Mouse (Mus musculus) heart, embryonic 15.5 days (tissue): ENCODE measurements at regions not wholly inside any gene's neighbourhood (a gene's known extent, or its start where the extent isn't known, plus 50 kb on each side); places are given as distances from the start of the nearest gene placed in this dataset.

Source experiments
- ATAC-seq: fragments of 200-750 bp; cut with Nextera tagmentation; replicated peaks from 2 replicates; pipeline ENCODE4 v1.8.0; 2017; ENCODE audit warnings: low read depth, moderate TSS enrichment; ENCODE audit not compliant: insufficient number of reproducible peaks, insufficient read depth, low FRiP score
- H3K27ac ChIP-seq: fragments of 300-500 bp; sonication (generic); 2 replicates; pipeline ENCODE4 v1.5.1; 2015; ENCODE audit warnings: mild to moderate bottlenecking, inconsistent platforms
- H3K27me3 ChIP-seq: fragments of 300-500 bp; sonication (generic); 2 replicates; pipeline ENCODE4 v1.6.1; 2015; ENCODE audit warnings: inconsistent platforms
- H3K36me3 ChIP-seq: fragments of 300-500 bp; sonication (generic); 2 replicates; pipeline ENCODE4 v1.6.1; 2015; ENCODE audit warnings: mild to moderate bottlenecking, inconsistent platforms
- H3K4me1 ChIP-seq: fragments of 300-500 bp; sonication (generic); replicated peaks from 2 replicates; pipeline ENCODE4 v1.6.1; 2015; ENCODE audit warnings: inconsistent platforms
- H3K4me2 ChIP-seq: fragments of 300-500 bp; sonication (generic); 2 replicates; pipeline ENCODE4 v1.6.1; 2015; ENCODE audit warnings: inconsistent platforms, mild to moderate bottlenecking, moderate library complexity
- H3K4me3 ChIP-seq: fragments of 300-500 bp; sonication (generic); 2 replicates; pipeline ENCODE4 v1.5.1; 2015; ENCODE audit warnings: mild to moderate bottlenecking, inconsistent platforms
- H3K9ac ChIP-seq: fragments of 300-500 bp; sonication (generic); 2 replicates; pipeline ENCODE4 v1.6.1; 2015; ENCODE audit warnings: mild to moderate bottlenecking, inconsistent platforms
- H3K9me3 ChIP-seq: fragments of 300-500 bp; sonication (generic); replicated peaks from 2 replicates; pipeline ENCODE4 v1.6.1; 2016; ENCODE audit warnings: inconsistent platforms
- WGBS: fragments of 180-500 bp; shearing (Covaris S2); methylation state at CpG from one replicate; pipeline ENCODE4 v1.1.7; 2015; ENCODE audit warnings: mixed read lengths; 5-methylcytosine and 5-hydroxymethylcytosine counted together

- no peak for ATAC-seq
- 0% methylated on average over 1 of the region's 1 CpGs for WGBS
- no peaks in the 10 kb centered on the region for H3K4me1 ChIP-seq
- H3K4me2 ChIP-seq, result no peak overlapping the region
- H3K9ac ChIP-seq, result no peak overlapping the region
- H3K27ac ChIP-seq, result no peak overlapping the region
- H3K36me3 ChIP-seq, result no peaks in the 10 kb centered on the region
- no peaks in the 10 kb centered on the region for H3K27me3 ChIP-seq
- no peaks in the 10 kb centered on the region for H3K9me3 ChIP-seq
- H3K4me3 ChIP-seq, result no peak overlapping the region
Observed at GRCm38 (mm10) chr10:51792030-51792429, 114.5 kb downstream of the Rfx6 start.

GRCm38 (mm10) chr10:51793876-51794275 lies 116.3 kb downstream of the Rfx6 start:
- Histone ChIP-seq H3K4me1 (no peaks in the 10 kb centered on the region), H3K36me3 (no peaks in the 10 kb centered on the region), H3K27ac (no peak overlapping the region), H3K9ac (no peak overlapping the region), H3K27me3 (no peaks in the 10 kb centered on the region), H3K4me2 (no peak overlapping the region), H3K9me3 (no peaks in the 10 kb centered on the region), H3K4me3 (no peak overlapping the region)
- WGBS, result 80% methylated on average over 7 of the region's 7 CpGs
- ATAC-seq, result no peak

DNA sequence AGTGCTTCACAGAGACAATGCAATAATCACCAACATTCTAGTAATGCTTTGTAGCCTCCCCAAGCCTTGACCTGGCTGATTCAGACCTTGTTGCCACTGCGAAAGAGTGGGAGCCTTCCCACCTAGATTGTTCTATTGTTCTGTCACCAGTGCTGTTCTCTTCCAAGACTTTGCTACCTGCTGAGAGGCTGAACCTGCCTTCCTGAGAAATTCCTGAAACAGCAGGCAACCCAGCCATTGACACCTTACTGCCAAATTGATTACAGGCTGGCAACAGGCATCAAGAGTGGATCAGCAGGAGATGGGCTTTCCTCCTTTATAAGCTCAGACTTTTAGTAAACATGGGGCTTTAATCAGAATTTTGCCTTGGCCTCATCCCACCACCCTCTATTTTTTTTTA lies 139.1 kb downstream of the Rfx6 start:
- Histone ChIP-seq H3K9me3 (no peaks in the 10 kb centered on the region), H3K4me2 (no peak overlapping the region), H3K4me1 (no peaks in the 10 kb centered on the region), H3K9ac (no peak overlapping the region), H3K27ac (no peak overlapping the region), H3K27me3 (no peaks in the 10 kb centered on the region), H3K36me3 (no peaks in the 10 kb centered on the region), H3K4me3 (no peak overlapping the region)
- ATAC-seq, result no peak
- 71% methylated on average over 1 of the region's 1 CpGs for WGBS

- no peak for ATAC-seq
- H3K27me3 ChIP-seq, result no peaks in the 10 kb centered on the region
- H3K4me1 ChIP-seq, result no peaks in the 10 kb centered on the region
- H3K9ac ChIP-seq, result no peak overlapping the region
- H3K27ac ChIP-seq, result no peak overlapping the region
- WGBS, result 88% methylated on average over 2 of the region's 2 CpGs
- H3K36me3 ChIP-seq, result no peaks in the 10 kb centered on the region
- no peak overlapping the region for H3K4me3 ChIP-seq
- no peaks in the 10 kb centered on the region for H3K9me3 ChIP-seq
- H3K4me2 ChIP-seq, result no peak overlapping the region
Observed at GRCm38 (mm10) chr10:51823900-51824299, 146.3 kb downstream of the Rfx6 start.

DNA sequence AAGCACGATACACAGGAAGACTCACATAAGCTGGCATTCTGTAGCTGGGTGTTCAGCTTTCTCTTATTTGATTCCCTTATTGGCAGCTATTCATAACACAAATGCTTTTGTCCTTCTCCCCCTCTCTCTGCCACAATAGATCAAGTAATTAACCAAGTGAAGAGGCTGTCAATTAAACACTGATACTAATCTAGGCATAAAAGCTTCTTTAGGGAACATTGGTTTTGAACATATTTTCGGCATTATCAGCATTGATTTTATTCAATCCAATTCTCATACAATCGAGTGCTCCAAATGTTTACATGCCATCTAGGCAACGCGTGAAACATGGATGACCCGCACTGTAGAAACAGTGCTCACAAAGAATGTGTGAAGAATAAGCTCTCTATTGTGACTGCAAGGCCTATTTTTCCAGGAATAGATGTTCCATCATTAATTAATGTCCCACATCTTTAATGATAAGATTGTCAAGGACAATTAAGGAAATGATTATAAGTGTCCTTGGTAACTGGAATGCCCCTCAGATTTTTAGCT lies 148.9 kb downstream of the Rfx6 start:
- H3K27ac ChIP-seq, result no peak overlapping the region
- no peak overlapping the region for H3K4me3 ChIP-seq
- no peak for ATAC-seq
- H3K9me3 ChIP-seq, result no peaks in the 10 kb centered on the region
- 79% methylated on average over 6 of the region's 6 CpGs for WGBS
- H3K4me2 ChIP-seq, result no peak overlapping the region
- H3K4me1 ChIP-seq, result no peaks in the 10 kb centered on the region
- no peak overlapping the region for H3K9ac ChIP-seq
- no peaks in the 10 kb centered on the region for H3K27me3 ChIP-seq
- no peaks in the 10 kb centered on the region for H3K36me3 ChIP-seq

DNA sequence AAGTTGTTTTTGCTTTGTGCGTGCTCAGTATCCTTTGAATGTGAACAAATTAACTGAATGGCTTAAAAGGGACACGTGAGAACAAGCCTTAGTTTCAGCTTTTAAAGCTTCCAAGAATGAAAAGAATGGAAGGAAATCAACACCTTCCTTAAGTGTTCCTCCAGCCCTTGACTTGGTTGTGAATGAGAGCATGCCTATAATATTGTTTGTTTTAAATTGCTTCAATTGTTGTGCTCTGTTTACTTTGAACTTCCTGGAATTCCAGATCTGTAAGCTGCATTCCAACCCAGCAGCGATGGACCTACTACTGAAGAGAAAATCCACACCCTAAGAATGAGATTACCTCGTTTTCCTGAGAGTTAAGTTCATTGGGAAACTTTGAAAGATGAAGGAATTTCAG lies 154.9 kb downstream of the Rfx6 start:
- no peak for ATAC-seq
- no peak overlapping the region for H3K9ac ChIP-seq
- H3K4me3 ChIP-seq, result no peak overlapping the region
- 37% methylated on average over 4 of the region's 4 CpGs for WGBS
- no peaks in the 10 kb centered on the region for H3K4me1 ChIP-seq
- H3K27ac ChIP-seq, result no peak overlapping the region
- H3K9me3 ChIP-seq, result no peaks in the 10 kb centered on the region
- no peaks in the 10 kb centered on the region for H3K36me3 ChIP-seq
- no peaks in the 10 kb centered on the region for H3K27me3 ChIP-seq
- H3K4me2 ChIP-seq, result no peak overlapping the region

DNA sequence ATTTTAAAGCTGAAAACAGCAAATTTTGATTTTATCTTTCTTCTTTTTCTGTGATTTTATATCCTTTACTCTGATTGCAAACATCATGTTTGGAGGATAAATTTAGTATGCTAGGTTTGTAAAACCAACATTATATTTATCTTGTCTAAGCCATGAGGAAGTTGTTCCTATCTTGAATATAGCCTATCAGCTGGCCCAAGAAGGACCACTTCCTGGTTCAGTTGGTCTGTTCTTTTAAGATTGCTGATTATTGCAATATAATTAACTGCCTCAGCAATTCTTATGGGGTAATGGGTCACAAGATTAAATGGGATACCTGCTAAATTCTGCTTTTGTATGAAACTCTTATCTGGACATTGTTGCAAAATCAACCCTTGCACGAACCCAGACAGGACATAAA lies 165.5 kb downstream of the Rfx6 start:
- no peak overlapping the region for H3K9ac ChIP-seq
- WGBS, result 50% methylated on average over 1 of the region's 1 CpGs
- no peak for ATAC-seq
- H3K36me3 ChIP-seq, result no peaks in the 10 kb centered on the region
- no peaks in the 10 kb centered on the region for H3K9me3 ChIP-seq
- H3K27me3 ChIP-seq, result no peaks in the 10 kb centered on the region
- no peak overlapping the region for H3K4me2 ChIP-seq
- H3K4me3 ChIP-seq, result no peak overlapping the region
- H3K27ac ChIP-seq, result no peak overlapping the region
- H3K4me1 ChIP-seq, result no peaks in the 10 kb centered on the region

GRCm38 (mm10) chr10:51846287-51846686 lies 168.7 kb downstream of the Rfx6 start:
- 77% methylated on average over 4 of the region's 4 CpGs for WGBS
- H3K36me3 ChIP-seq, result no peaks in the 10 kb centered on the region

GRCm38 (mm10) chr10:51869409-51869808 lies 152.9 kb upstream of the Vgll2 start:
- Histone ChIP-seq H3K36me3 (no peaks in the 10 kb centered on the region), H3K4me1 (no peaks in the 10 kb centered on the region), H3K27me3 (no peaks in the 10 kb centered on the region), H3K4me2 (no peak overlapping the region), H3K27ac (no peak overlapping the region), H3K9me3 (no peaks in the 10 kb centered on the region), H3K9ac (no peak overlapping the region), H3K4me3 (no peak overlapping the region)
- 72% methylated on average over 3 of the region's 3 CpGs for WGBS
- no peak for ATAC-seq

More at GRCm38 (mm10) chr10:51846287-51846686, 168.7 kb downstream of the Rfx6 start:
- ATAC-seq, result no peak
- Histone ChIP-seq H3K9me3 (no peaks in the 10 kb centered on the region), H3K4me2 (no peak overlapping the region), H3K27me3 (no peaks in the 10 kb centered on the region), H3K9ac (no peak overlapping the region), H3K4me1 (no peaks in the 10 kb centered on the region), H3K27ac (no peak overlapping the region), H3K4me3 (no peak overlapping the region)

DNA sequence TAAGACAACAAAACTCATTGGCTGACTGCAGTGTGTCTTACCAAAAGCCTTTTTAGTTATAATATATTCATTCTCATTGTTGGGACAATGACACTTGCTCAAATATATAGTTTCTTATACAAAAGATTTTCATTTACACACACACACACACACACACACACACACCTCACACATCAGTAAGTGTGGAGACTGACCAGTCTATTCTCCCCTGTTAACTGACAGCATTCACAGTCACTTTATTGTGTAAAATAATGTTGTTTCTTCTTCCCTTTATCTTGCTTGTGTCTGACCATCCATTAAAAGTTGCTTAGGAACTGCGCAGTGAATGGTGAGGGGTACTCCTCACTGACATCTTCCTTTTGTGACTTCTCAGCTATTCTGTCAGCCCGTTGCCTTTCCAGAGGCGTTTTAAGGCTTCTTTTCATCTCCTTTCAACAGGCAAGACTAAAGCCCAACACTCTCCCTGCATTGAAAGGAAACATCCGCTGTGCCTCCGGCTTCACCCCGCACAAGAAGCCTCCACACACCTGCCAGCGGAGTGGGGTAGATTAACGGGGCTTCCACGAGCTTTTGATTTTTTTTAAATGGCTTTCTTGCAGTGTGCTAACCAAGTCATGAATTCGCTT lies 111.1 kb upstream of the Vgll2 start:
- no peaks in the 10 kb centered on the region for H3K36me3 ChIP-seq
- no peaks in the 10 kb centered on the region for H3K9me3 ChIP-seq
- H3K4me2 ChIP-seq, result no peak overlapping the region
- ATAC-seq, result no peak
- H3K9ac ChIP-seq, result no peak overlapping the region
- H3K27ac ChIP-seq, result no peak overlapping the region
- H3K4me1 ChIP-seq, result no peaks in the 10 kb centered on the region
- no peaks in the 10 kb centered on the region for H3K27me3 ChIP-seq
- no peak overlapping the region for H3K4me3 ChIP-seq
- 42% methylated on average over 10 of the region's 10 CpGs for WGBS

DNA sequence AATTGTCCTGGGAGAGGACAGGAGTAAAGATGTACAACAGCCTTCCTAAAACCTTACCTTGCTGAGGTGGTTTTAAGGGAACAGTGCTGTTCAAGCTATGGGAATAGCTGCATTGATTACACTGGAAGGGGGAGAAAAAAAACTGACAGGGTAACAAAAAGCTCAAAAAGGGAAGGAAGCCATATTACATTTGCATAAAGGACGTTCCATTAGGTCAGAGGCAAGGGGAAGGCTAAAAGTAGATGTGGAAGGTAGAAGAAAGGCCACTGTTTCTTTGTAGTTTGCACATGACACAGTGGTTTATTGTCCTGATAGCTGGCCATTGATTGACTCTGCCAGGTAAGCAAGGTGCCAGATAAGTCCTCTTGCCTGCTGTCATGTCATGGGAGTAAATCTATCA lies 110.2 kb upstream of the Vgll2 start:
- Histone ChIP-seq H3K27ac (no peak overlapping the region), H3K36me3 (no peaks in the 10 kb centered on the region), H3K4me2 (no peak overlapping the region), H3K9me3 (no peaks in the 10 kb centered on the region), H3K27me3 (no peaks in the 10 kb centered on the region), H3K4me1 (no peaks in the 10 kb centered on the region), H3K4me3 (no peak overlapping the region), H3K9ac (no peak overlapping the region)
- no peak for ATAC-seq
- WGBS, result 57% methylated on average over 1 of the region's 1 CpGs

- no peak for ATAC-seq
- H3K9me3 ChIP-seq, result no peaks in the 10 kb centered on the region
- 80% methylated on average over 2 of the region's 2 CpGs for whole genome bisulfite sequencing
- no peaks in the 10 kb centered on the region for H3K36me3 ChIP-seq
- no peaks in the 10 kb centered on the region for H3K27me3 ChIP-seq
- no peak overlapping the region for H3K9ac ChIP-seq
- no peak overlapping the region for H3K27ac ChIP-seq
- H3K4me1 ChIP-seq, result peaks cover 11% of the 10 kb centered on the region; the same call in 1 of the 2 replicates
- no peak overlapping the region for H3K4me2 ChIP-seq
- H3K4me3 ChIP-seq, result no peak overlapping the region
Observed at GRCm38 (mm10) chr10:51926644-51927043, 95.7 kb upstream of the Vgll2 start.
